Mouse (Mus musculus) heart, postnatal 0 days (tissue): ENCODE data around the gene Cdyl2. TPM values are rescaled to one million over a fixed set of nuclear protein-coding genes. Genes with fewer than 3 reads are reported as not detected.

ENCODE experiments used
- ATAC-seq: fragments of 200-750 bp; cut with Nextera tagmentation; 2 replicates; pipeline ENCODE4 v1.8.0; 2017; ENCODE audit warnings: low read depth, moderate number of reproducible peaks, moderate library complexity; ENCODE audit not compliant: insufficient read depth
- DNase-seq: peaks from one replicate; pipeline ENCODE4 v3.0.0-alpha.2; 2016; ENCODE audit warnings: low spot score
- H3K27ac ChIP-seq: fragments of 300-500 bp; sonication (generic); 2 replicates; pipeline ENCODE4 v1.5.1; 2014; ENCODE audit warnings: low read depth, mild to moderate bottlenecking
- H3K27me3 ChIP-seq: fragments of 300-500 bp; sonication (generic); 2 replicates; pipeline ENCODE4 v1.6.1; 2014; ENCODE audit warnings: low read length, mixed read lengths; ENCODE audit not compliant: control insufficient read depth, insufficient read depth
- H3K36me3 ChIP-seq: fragments of 300-500 bp; sonication (generic); replicated peaks from 2 replicates; pipeline ENCODE4 v1.6.1; 2014; ENCODE audit warnings: low read length, mixed read lengths; ENCODE audit not compliant: control insufficient read depth, insufficient read depth
- H3K4me1 ChIP-seq: fragments of 300-500 bp; sonication (generic); 2 replicates; pipeline ENCODE4 v1.6.1; 2014; ENCODE audit warnings: antibody characterized with exemption; ENCODE audit not compliant: control insufficient read depth, insufficient read depth
- H3K4me2 ChIP-seq: fragments of 300-500 bp; sonication (generic); 2 replicates; pipeline ENCODE4 v1.6.1; 2014; ENCODE audit warnings: low read depth, mild to moderate bottlenecking, low read length, moderate library complexity
- H3K4me3 ChIP-seq: fragments of 300-500 bp; sonication (generic); 2 replicates; pipeline ENCODE4 v1.5.1; 2014; ENCODE audit warnings: low read depth, low read length
- H3K9ac ChIP-seq: fragments of 300-500 bp; sonication (generic); replicated peaks from 2 replicates; pipeline ENCODE4 v1.6.1; 2014; ENCODE audit warnings: low read depth, low read length, mixed read lengths
- H3K9me3 ChIP-seq: fragments of 300-500 bp; sonication (generic); replicated peaks from 2 replicates; pipeline ENCODE4 v1.6.1; 2016; ENCODE audit warnings: low read length; ENCODE audit not compliant: control insufficient read depth
- CTCF ChIP-seq: IDR thresholded peaks from 2 replicates; pipeline ENCODE4 v1.5.1; 2016; ENCODE audit warnings: antibody characterized with exemption, control low read depth, low read depth
- EP300 ChIP-seq: IDR thresholded peaks from 2 replicates; pipeline ENCODE4 v1.6.1; 2016; ENCODE audit warnings: antibody characterized with exemption, low read depth
- WGBS: fragments of 180-500 bp; shearing (Covaris S2); extraction: QIAGEN DNeasy Blood & Tissue Kit; methylation state at CpG from one replicate; pipeline ENCODE4 v1.1.7; 2014; 5-methylcytosine and 5-hydroxymethylcytosine counted together
- polyA plus RNA-seq: library from polyadenylated mRNA; unstranded; fragments of >200 nt; fragmentation: Nextera tagmentation; extraction: Ambion mirVana; gene quantifications from 2 replicates; pipeline ENCODE4 v1.2.1, GENCODE M21; 2015
- total RNA-seq: library from RNA; depleted of rRNA; stranded (reverse); fragments of >200 nt; gene quantifications from 2 replicates; pipeline ENCODE4 v1.2.3, GENCODE M21; 2014; ENCODE audit warnings: low replicate concordance

The Cdyl2 gene
- total and polyA plus RNA-seq, 2 experiments from 2014 or later = 3.3 to 4.7 TPM

DNA sequence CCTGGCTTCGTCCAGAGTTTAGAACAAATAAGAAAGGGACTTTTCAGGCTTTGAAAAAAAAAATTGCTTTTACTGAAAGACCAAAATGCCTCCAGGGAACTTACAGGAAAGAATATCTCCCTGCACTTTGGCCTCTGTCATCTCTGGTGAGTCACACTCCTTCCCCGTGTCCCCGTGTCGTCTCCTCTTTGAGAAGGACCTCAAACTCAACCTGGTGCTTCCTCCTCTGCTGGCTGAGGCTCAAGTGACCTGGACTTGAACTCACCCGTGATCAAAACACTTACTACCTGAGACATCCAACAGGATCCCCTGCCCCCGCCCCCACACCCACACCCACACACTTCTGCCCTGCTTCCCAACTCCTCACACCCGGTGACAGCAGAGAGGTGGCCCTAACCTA, 103.8 kb downstream of the Cdyl2 start:
- TF ChIP-seq CTCF = no peak
- TF ChIP-seq EP300 = no peak
- Histone ChIP-seq H3K4me2 (no peak overlapping the region), H3K27ac (no peak overlapping the region), H3K27me3 (no peaks in the 10 kb centered on the region), H3K9me3 (no peaks in the 10 kb centered on the region), H3K36me3 (no peaks in the 10 kb centered on the region), H3K4me3 (no peak overlapping the region), H3K4me1 (no peaks in the 10 kb centered on the region), H3K9ac (no peak overlapping the region)
- DNase-seq = no peak
- WGBS = 50% methylated on average over 7 of the region's 7 CpGs
- ATAC-seq = no peak

GRCm38 (mm10) chr8:116627854-116628479, 104.8 kb downstream of the Cdyl2 start:
- Histone ChIP-seq H3K4me2 (no peak overlapping the region), H3K27me3 (no peaks in the 10 kb centered on the region), H3K36me3 (no peaks in the 10 kb centered on the region), H3K4me3 (no peak overlapping the region), H3K4me1 (no peaks in the 10 kb centered on the region), H3K9ac (no peak overlapping the region), H3K9me3 (no peaks in the 10 kb centered on the region), H3K27ac (no peak overlapping the region)
- no peak for ATAC-seq
- DNase-seq = no peak
- no peak for TF ChIP-seq CTCF
- TF ChIP-seq EP300 = no peak
- WGBS = 86% methylated on average over 2 of the region's 2 CpGs

- no peak overlapping the region for H3K4me3 ChIP-seq
- no peak overlapping the region for H3K27ac ChIP-seq
- no peak overlapping the region for H3K4me2 ChIP-seq
- no peak overlapping the region for H3K9ac ChIP-seq
- DNase-seq = no peak
- ATAC-seq = no peak
- H3K9me3 ChIP-seq = no peaks in the 10 kb centered on the region
- no peaks in the 10 kb centered on the region for H3K36me3 ChIP-seq
- H3K4me1 ChIP-seq = no peaks in the 10 kb centered on the region
- TF ChIP-seq EP300 = no peak
- TF ChIP-seq CTCF = no peak
- WGBS = 93% methylated on average over 11 of the region's 11 CpGs
- no peaks in the 10 kb centered on the region for H3K27me3 ChIP-seq
Observed at GRCm38 (mm10) chr8:116623591-116623990, 109.2 kb downstream of the Cdyl2 start.

DNA sequence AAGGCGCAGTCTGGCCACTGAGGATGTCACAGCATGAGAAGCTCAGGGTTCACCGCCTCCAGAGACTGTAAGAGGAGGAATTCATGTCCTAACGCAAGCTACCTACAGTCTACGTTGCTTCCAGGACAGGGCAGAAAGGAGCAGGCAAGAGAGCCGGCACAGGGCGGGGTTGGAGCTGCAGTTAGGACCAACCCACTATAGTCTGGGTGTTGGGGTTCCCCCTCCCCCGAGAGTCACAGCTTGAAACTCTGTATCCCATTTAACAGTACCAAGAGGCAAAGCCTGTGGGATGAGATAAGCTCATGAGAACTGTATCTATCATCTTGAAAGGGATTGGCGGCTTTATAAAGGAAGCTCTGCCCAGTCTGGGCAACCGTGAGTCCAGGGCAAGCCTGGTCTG, 110.5 kb downstream of the Cdyl2 start:
- Histone ChIP-seq H3K9ac (no peak overlapping the region), H3K27me3 (no peaks in the 10 kb centered on the region), H3K27ac (no peak overlapping the region), H3K4me2 (no peak overlapping the region), H3K4me1 (no peaks in the 10 kb centered on the region), H3K36me3 (no peaks in the 10 kb centered on the region), H3K9me3 (no peaks in the 10 kb centered on the region), H3K4me3 (no peak overlapping the region)
- TF ChIP-seq EP300 = no peak
- TF ChIP-seq CTCF = no peak
- DNase-seq = no peak
- no peak for ATAC-seq
- WGBS = 74% methylated on average over 9 of the region's 9 CpGs

- H3K27ac ChIP-seq = no peak overlapping the region
Observed at GRCm38 (mm10) chr8:116621158-116621961, 111.4 kb downstream of the Cdyl2 start.

More at GRCm38 (mm10) chr8:116621158-116621961, 111.4 kb downstream of the Cdyl2 start:
- Histone ChIP-seq H3K9ac (no peak overlapping the region), H3K4me3 (no peak overlapping the region), H3K9me3 (no peaks in the 10 kb centered on the region), H3K36me3 (no peaks in the 10 kb centered on the region), H3K4me1 (no peaks in the 10 kb centered on the region), H3K27me3 (no peaks in the 10 kb centered on the region), H3K4me2 (no peak overlapping the region)
- ATAC-seq (no peak), DNase-seq (no peak)
- 45% methylated on average over 21 of the region's 21 CpGs for WGBS
- no peak for TF ChIP-seq EP300
- TF ChIP-seq CTCF = no peak
